Mouse (Mus musculus): ENCODE measurements at regions not wholly inside any gene's neighbourhood (a gene's known extent, or its start where the extent isn't known, plus 50 kb on each side); places are given as distances from the start of the nearest gene placed in this dataset.

- DNase-seq (ENCODE audit: low spot score), result no peak
Observed at GRCm38 (mm10) chr5:51763599-51763998, 196.1 kb upstream of the Ppargc1a start.

DNA sequence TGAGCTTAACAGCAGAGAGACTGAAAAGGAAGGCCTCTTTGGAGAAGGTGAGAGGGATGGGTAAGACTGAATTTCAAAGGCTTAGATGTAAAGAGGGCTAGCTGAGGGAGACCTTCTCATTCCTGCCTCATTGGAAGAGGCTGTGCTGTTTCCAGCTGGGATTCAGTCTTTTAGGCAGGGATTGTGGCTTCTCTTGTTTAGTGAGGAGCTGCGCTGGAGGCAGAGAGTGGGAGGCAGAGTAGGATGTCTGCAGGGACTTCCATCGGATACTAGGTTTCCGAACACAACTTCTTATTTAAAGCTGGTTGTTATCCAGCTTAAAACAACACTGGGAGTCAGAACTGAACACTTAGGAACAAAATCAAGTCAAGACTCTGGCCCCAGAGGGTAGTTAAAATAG, 194.8 kb upstream of the Ppargc1a start:
- DNase-seq (ENCODE audit: low spot score), result no peak

DNA sequence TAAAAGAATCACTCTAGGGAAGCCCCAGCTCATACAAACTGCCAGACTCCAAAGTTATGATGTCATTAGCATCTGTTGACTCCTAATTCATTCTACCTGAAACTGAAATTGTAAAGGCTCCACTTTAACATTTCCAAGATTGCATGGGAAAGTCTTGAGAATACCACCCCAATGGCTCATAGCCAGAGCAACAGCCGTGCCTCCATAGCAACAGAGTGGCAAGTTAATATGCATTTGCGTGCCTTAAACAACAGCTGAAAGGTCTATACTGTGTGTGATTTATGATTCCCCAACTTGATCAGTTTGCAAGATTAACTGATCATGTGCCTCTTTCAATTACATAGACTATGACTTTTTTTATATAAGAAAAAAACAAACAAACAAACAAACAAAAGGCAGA, 190.8 kb upstream of the Ppargc1a start:
- DNase-seq (ENCODE audit: low spot score), result no peak

DNA sequence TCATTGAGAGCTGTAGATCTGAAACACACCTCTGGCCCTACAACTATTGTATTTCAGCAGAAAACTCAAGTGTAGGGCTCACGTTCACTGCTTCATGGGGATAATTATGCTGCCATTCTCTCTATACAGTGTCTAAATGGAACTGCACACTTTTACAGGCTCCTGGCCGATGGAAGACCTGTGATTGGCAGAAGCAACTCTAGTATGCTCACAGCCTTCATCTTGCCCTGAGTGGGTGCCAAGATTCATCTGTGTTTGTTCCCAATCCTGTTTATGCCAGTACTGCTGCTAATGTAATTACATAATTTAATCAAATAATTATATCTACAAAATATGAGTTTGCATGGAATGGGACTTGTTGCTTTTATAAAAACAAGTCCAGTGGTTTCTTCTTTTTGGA, 190.3 kb upstream of the Ppargc1a start:
- no peak for DNase-seq (ENCODE audit: low spot score)

DNA sequence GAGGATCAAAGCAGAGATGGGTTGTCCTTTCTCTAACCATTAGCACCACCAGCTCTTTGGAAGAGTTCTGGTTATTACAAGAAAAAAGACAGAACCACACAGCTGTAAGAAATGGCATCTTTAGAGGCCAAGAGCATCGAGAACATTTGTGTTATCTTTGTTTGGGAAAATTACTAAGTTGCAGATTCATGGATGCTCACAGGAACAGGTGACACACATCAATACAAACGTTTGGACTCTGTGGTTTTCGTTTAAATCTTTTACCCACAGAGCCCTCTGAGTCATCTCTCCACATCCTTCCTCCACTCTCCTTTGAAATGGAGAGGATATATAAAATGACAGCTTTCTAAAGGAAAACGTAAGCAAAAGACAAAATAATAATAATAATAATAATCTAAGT, 184.5 kb upstream of the Ppargc1a start:
- DNase-seq (ENCODE audit: low spot score), result no peak

- no peak for DNase-seq (ENCODE audit: low spot score)
Observed at GRCm38 (mm10) chr5:51750456-51750855, 182.9 kb upstream of the Ppargc1a start.

DNA sequence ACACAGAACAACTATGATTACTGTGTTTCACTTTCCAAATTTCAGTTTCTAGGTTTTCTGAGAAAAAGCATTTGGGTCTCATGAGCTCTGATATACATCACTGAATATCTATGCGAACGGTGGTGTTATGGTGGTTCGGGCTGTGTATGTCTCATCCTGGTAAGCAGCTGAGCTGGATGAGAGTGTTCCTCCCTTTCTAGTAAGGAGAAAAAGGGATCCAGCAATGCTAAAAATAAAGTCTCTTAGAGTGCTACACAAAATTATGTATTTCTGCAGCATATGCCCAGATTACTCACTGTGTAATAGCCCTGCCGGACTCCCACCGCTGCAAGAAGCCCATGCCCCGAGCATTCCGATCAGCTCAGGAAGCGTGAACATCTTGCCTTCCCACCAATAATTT, 173.4 kb upstream of the Ppargc1a start:
- no peak for DNase-seq (ENCODE audit: low spot score)

GRCm38 (mm10) chr5:51730241-51730640, 162.7 kb upstream of the Ppargc1a start:
- DNase-seq (ENCODE audit: low spot score), result no peak

DNA sequence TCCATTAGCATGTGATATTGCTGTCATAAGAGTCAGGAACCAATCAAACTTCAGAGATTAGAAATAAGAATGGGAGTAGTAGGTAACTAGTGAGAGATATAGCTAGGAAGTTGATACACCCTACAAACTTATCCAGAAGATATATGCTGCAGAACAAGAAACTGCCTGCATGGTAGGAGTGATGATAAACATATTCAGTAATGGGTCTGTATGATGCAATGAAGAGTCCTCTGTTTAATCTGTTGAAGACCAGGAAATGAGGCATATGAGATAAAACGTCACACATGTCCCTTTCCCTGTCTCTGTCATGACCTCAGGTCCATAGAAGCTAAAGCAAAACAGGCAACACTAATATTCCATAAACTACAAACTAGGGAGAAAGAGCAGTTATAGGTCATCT, 162.2 kb upstream of the Ppargc1a start:
- DNase-seq (ENCODE audit: low spot score), result no peak

DNA sequence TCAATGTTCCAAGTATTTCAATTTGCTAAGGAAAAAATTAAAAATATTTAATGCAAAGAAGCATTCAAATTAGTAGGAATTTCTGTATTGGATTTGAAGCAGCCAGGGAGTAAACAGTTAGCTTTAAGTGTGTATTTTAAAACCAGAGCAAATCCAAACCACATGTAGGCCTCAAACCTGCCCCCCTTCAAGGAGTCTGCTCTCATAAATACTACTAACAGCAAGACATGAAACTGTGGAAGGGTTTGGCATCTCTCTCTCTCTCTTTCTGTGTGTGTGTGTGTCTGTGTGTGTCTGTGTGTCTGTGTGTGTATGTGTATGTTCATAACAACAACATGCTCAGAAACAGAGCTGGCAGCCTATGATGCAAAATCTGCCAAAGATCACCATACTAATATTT, 159.2 kb upstream of the Ppargc1a start:
- no peak for DNase-seq (ENCODE audit: low spot score)

GRCm38 (mm10) chr5:51718911-51719310, 151.4 kb upstream of the Ppargc1a start:
- no peak for DNase-seq (ENCODE audit: low spot score)

GRCm38 (mm10) chr5:51718451-51718850, 150.9 kb upstream of the Ppargc1a start:
- DNase-seq (ENCODE audit: low spot score), result no peak

DNA sequence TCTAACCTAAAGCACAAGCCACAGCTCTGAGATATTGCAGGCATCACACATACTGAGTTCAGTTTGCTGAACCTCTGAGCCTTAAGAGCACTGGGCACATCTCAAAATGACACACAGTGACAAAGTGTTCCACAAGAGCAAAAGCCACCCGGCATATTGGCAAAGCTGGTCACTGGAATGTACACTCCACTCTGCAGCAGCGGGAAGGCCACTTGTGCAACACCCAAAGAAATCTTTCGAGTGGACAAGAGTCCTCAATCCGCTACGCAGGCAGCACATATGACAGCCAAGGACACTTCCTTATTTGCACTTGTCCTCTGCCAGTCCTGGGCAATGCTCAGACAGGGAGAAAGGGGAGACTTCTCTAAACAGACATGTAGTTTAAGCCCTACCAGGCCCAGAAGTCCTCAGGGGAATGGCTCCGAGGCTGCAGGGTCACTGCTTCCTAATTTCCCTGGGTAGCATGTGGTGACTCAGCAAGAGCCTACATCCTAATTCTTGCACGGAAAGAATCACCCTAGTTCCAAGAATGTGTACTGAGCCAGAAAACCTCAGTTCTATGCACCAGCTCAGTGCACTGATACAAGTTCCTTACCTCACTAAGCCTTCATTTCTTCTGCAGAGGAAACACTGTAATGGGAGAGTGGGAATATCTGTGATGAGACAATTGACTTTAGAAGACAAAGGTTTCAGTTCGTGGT, 144.5 kb upstream of the Ppargc1a start:
- DNase-seq (ENCODE audit: low spot score), result peak; percentile 32

DNA sequence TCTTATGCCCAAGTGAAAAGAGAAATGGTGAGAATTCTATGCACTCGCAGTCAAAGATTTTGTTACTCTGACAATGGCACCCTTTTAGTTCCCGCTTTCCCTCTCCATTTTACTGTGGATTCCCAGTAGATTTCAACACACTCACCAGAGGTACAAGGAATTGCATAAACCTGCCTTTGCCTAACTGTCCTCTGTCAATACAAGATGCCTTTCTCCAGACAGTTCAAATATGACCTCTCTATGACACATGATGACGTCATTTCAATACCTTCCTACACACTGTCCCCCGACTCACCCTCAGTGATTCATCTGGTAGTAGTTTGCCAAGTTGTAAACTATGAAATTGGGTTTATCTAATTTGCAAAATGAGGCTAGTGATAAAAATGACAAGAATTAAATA, 143.1 kb upstream of the Ppargc1a start:
- no peak for DNase-seq (ENCODE audit: low spot score)

GRCm38 (mm10) chr5:51709447-51709991, 142.0 kb upstream of the Ppargc1a start:
- DNase-seq (ENCODE audit: low spot score), result no peak

DNA sequence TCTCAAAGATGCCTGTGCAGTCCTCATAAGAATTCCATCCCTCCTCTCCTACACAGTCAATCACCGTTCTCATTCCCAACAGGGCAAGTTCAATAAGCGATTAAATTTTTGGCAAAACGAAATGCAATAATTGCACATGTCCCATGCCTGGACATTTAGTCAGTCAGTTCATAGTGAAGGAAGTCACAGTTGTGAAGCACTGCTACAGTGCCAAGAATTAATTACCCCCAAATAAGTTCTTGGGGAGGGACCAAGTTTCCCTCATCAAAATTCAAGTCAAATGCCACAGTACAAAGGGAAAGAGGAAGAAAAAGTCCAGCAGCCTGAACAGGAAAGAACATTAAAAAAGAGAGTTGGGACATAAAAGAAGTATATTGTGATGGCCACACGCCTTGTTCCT, 112.4 kb upstream of the Ppargc1a start:
- no peak for DNase-seq (ENCODE audit: low spot score)

DNA sequence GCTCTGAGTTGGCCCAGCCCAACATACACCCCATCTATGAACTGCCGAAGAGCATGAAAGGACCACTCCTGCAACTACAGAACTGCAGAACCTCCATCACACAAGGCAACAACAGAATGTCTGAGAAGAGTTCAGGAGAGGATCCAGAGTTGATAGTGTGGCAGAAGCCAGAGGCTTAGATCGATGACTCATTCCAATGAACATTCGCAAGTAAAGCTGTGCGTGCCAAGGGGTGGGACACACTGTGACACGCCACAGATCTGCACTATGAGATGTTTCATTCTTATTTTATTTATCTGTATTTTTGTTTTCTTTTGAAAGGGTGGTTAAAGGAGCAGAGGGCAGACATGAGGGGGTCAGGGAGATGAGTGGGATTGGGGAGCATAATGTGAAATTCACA, 103.7 kb upstream of the Ppargc1a start:
- no peak for DNase-seq (ENCODE audit: low spot score)

DNA sequence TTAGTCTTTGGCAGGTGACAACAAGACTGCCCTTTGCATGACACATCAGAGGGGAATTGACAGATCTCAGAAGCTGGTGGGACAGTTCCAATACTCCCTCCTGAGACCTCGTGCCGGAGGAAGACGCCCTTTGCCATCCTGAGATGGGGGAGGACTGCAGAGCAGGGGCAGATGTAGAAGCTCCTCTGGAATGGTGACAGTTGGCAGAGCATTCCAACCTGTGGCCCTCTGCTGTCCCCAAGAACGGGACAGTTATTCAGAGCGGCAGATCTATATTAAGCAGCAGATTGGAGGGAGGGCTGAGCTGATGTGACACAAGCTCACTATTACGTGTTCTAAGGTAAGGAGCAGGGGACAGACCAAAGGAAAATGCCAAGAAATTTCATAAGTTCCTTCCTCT, 97.7 kb upstream of the Ppargc1a start:
- no peak for DNase-seq (ENCODE audit: low spot score)

GRCm38 (mm10) chr5:51658232-51658896, 90.8 kb upstream of the Ppargc1a start:
- DNase-seq (ENCODE audit: low spot score), result no peak

DNA sequence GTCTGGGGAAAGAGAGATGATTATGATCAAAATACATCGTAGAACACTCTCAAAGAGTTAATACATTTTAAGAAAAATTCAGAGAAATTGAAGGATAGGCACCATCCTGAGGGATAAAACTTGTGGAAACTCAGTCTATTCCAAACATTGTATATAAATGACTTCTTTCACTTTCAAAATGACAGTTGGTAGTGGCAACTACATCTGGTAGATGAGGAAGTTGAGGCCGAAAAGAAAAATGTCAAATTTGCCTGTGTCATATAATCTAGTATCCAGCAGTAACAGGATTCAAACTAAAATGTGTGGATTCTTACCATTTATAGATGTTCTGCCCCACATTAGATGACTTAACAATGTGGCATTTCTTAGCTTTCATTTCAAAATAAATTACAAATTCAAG, 86.0 kb upstream of the Ppargc1a start:
- DNase-seq (ENCODE audit: low spot score), result no peak

DNA sequence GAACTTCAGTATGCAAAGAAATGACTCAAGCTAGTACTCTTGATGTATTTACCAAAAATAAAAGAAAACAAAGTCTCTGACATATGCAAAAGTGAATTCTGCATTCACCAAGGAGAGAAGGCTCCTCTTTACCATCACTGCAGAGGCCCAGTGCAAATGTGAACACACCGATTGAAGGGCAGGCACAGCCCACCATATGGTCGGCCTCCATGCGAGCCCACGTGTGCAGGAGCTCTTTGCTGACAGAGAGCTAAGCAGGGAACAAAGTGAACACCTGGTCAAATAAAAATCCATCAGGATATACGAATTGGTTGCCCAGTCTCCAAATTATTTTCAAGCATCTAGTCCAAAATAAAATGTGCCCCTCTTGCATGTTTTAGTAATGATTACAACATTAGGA, 56.9 kb upstream of the Ppargc1a start:
- no peak for DNase-seq (ENCODE audit: low spot score)

Measured in retina, embryonic 14.5 days (tissue).